Mouse (Mus musculus): Measurements from ENCODE around the gene Lcp1. TPM values are rescaled to one million over a fixed set of nuclear protein-coding genes. Genes with fewer than 3 reads are reported as not detected.

The Lcp1 gene
- total RNA-seq, 2 experiments from 2014 or later: 7.3 to 7.9 TPM

GRCm38 (mm10) chr14:75242087-75242486, 111.2 kb downstream of the Lcp1 start, which contains the start of gene Cpb2:
Cpb2 (plus strand) TSS chr14:75242287.
- intact Hi-C loops (cut with DNase I): no loop called here
- no peak for DNase-seq (ENCODE audit: low spot score in 2 of 2)

- no peak for DNase-seq (ENCODE audit: low spot score in 2 of 2)
- intact Hi-C loops (cut with DNase I): no loop called here
Measured at GRCm38 (mm10) chr14:75246024-75247000, 115.4 kb downstream of the Lcp1 start.

- intact Hi-C loops (cut with DNase I): no loop called here
Measured at GRCm38 (mm10) chr14:75250432-75250831, 119.5 kb downstream of the Lcp1 start.

GRCm38 (mm10) chr14:75256521-75256920, 125.6 kb downstream of the Lcp1 start:
- DNase-seq (ENCODE audit: low spot score in 2 of 2): no peak
- intact Hi-C loops (cut with DNase I): no loop called here

More at GRCm38 (mm10) chr14:75250432-75250831, 119.5 kb downstream of the Lcp1 start:
- DNase-seq (ENCODE audit: low spot score in 2 of 2): no peak

GRCm38 (mm10) chr14:75269531-75269930, 138.6 kb downstream of the Lcp1 start:
- intact Hi-C loops (cut with DNase I): no loop called here
- no peak for DNase-seq (ENCODE audit: low spot score in 2 of 2)

- DNase-seq (ENCODE audit: low spot score in 2 of 2): peak; percentile 8 to 39
- intact Hi-C loops (cut with DNase I): no loop called here
Measured at GRCm38 (mm10) chr14:75279716-75280115, 148.8 kb downstream of the Lcp1 start.

GRCm38 (mm10) chr14:75280406-75280805, 149.5 kb downstream of the Lcp1 start:
- intact Hi-C loops (cut with DNase I): no loop called here
- no peak for DNase-seq (ENCODE audit: low spot score in 2 of 2)

Small RNA genes within 50 kb of the gene (microRNA-seq; reads per million reads assigned to microRNA genes)
- 0 reads per million in 2 experiments for gene Gm44482

Other genes starting within 250 kb of the Lcp1 start
- 10 to 100 TPM; 14.2 to 15.8 TPM for gene Lrch1, start 183.2 kb upstream of the Lcp1 start, total RNA-seq (2021)
- 1 to 10 TPM; 1.6 to 2.6 TPM for gene Rubcnl, start 115.1 kb upstream of the Lcp1 start, total RNA-seq (2021)
- gene Lrrc63, start 220 bp upstream of the Lcp1 start, total RNA-seq (2021): not detected
- gene Cpb2, start 111.2 kb downstream of the Lcp1 start, total RNA-seq (2021): not detected
- gene Zc3h13, start 153.3 kb downstream of the Lcp1 start, total RNA-seq (2021): 10 to 100 TPM; 53.2 to 58.2 TPM

Data from left cerebral cortex, postnatal 25 days (tissue).